Mouse (Mus musculus): ENCODE data around the gene Cdh13. TPM values are rescaled to one million over a fixed set of nuclear protein-coding genes. Genes with fewer than 3 reads are reported as not detected.

The Cdh13 gene
- polyA plus RNA-seq, 1 experiment from 2014 or later = 15.7 TPM

DNA sequence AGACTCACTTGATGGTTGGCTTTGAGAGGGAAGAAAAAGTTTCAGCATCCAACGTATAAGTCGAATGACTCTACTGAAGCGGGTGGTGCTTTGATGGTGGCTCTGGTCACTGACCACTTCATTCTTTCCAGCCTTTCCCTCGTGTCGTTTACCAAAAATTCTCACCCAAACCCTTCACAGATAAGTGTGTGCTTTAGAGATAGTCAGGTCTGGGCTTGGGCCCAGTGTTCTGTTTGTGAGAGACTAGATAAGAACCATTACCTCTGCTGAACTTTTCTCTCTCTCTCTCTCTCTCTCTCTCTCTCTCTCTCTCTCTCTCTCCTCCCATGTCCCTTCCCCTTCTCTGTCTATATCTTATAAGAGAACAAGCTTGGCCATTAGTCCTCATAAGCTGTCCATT is 342.9 kb downstream of the Cdh13 start:
- H3K36me3 ChIP-seq = no peaks in the 10 kb centered on the region
- WGBS = 83% methylated on average over 5 of the region's 5 CpGs
- no peaks in the 10 kb centered on the region for H3K9me3 ChIP-seq
- no peak overlapping the region for H3K9ac ChIP-seq
- no peaks in the 10 kb centered on the region for H3K4me1 ChIP-seq
- ATAC-seq (ENCODE audit: low FRiP score, low read depth) = no peak
- no peak overlapping the region for H3K27ac ChIP-seq
- H3K4me2 ChIP-seq (replicated peaks) = no peak overlapping the region
- H3K27me3 ChIP-seq = no peaks in the 10 kb centered on the region
- no peak overlapping the region for H3K4me3 ChIP-seq

DNA sequence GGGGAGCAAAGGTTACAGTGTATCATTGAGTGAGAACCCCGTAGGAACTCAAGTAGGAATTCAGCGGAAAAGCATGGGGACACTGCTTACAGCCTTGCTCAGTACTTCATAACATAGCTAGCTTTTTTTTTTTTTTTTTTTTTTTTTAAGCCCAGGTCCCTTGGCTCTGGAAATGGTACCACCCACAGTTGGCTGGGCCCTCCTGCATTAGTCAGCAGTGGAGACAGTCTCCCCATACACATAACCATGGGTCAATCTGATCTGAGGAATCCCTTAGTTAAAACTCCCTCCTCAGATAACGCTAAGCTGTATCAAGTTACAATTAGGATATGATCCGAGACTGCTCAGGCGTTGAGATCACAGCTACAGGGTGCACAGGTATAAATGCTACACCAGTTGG is 344.2 kb downstream of the Cdh13 start:
- WGBS = 71% methylated on average over 5 of the region's 5 CpGs

DNA sequence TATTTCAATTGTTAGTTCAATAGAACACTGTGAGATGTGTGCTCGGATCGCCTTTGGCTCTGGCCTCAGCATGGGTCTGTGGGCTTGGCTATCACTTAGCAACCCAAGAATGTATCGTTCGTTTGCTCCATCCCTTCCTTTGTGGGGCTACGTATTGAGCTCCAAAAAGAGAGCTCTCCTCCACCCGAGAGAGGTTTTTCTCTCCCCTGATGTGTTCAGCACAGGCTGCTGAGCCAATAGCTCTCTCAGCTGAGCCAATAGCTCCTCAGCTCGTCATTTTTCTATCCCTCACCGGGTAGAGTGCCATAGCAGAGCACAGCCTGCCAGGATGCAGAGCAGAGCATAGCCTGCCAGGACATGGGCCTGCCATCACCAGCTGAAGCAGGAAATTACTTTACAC is 345.2 kb downstream of the Cdh13 start:
- H3K27me3 ChIP-seq = no peaks in the 10 kb centered on the region
- H3K9ac ChIP-seq = no peak overlapping the region
- H3K36me3 ChIP-seq = no peaks in the 10 kb centered on the region
- H3K4me3 ChIP-seq = no peak overlapping the region
- H3K27ac ChIP-seq = no peak overlapping the region
- H3K9me3 ChIP-seq = no peaks in the 10 kb centered on the region
- H3K4me1 ChIP-seq = no peaks in the 10 kb centered on the region
- H3K4me2 ChIP-seq (replicated peaks) = no peak overlapping the region
- WGBS = 80% methylated on average over 8 of the region's 8 CpGs
- ATAC-seq (ENCODE audit: low FRiP score, low read depth) = no peak

More for the DNA sequence above, 344.2 kb downstream of the Cdh13 start:
- H3K4me1 ChIP-seq = no peaks in the 10 kb centered on the region
- H3K9ac ChIP-seq = no peak overlapping the region
- no peak overlapping the region for H3K4me2 ChIP-seq (replicated peaks)
- H3K36me3 ChIP-seq = no peaks in the 10 kb centered on the region
- H3K4me3 ChIP-seq = no peak overlapping the region
- no peak overlapping the region for H3K27ac ChIP-seq
- no peak for ATAC-seq (ENCODE audit: low FRiP score, low read depth)
- H3K27me3 ChIP-seq = no peaks in the 10 kb centered on the region
- H3K9me3 ChIP-seq = no peaks in the 10 kb centered on the region

DNA sequence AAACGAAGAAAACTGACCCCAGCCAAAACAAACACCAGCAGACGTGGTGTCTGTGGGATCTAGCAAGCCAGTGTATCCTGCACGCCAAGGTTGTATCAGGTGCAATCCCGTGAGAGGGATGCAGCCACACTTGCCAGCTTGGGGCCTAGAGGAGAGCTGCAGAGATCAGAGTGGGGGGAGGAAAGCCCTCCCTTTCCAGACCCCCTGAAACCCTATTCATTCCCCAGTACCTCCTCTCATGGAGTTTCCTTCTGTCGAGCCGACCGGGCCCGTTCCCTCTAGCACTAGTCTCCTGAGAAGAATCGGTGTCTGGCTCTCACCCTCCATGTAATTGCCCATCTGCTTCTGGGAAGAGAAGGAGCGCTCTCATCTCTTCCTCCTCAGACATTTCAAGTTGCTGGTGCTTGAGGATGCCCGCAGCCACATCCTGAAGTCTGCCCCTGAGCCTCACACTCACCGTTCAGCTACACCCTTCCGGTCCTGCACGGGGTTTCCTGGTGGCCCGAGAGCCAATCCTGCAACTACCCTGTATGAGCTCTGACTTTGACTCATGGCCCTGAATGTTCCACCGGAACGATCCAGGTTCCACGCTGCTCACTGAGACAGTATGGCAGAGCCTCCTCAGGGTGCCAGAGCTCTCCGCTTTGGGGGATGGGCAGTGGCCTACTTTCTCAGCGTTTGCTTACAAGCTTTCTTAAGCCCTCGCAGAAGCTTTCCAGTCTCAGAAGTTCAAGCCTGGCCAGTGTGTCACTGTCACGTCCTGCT is 351.9 kb downstream of the Cdh13 start:
- H3K9me3 ChIP-seq = no peaks in the 10 kb centered on the region
- H3K36me3 ChIP-seq = no peaks in the 10 kb centered on the region
- WGBS = 69% methylated on average over 22 of the region's 22 CpGs
- ATAC-seq (ENCODE audit: low FRiP score, low read depth) = no peak
- no peak overlapping the region for H3K4me3 ChIP-seq
- peaks cover 5% of the 10 kb centered on the region; the same call in 1 of the 2 replicates for H3K4me1 ChIP-seq
- H3K9ac ChIP-seq = no peak overlapping the region
- H3K4me2 ChIP-seq (replicated peaks) = no peak overlapping the region
- no peaks in the 10 kb centered on the region for H3K27me3 ChIP-seq
- no peak overlapping the region for H3K27ac ChIP-seq

GRCm38 (mm10) chr8:118639606-118640005 is 356.1 kb downstream of the Cdh13 start:
- ATAC-seq (ENCODE audit: low FRiP score, low read depth) = no peak; the same call in 1 of the 2 replicates
- 74% methylated on average over 8 of the region's 8 CpGs for WGBS

GRCm38 (mm10) chr8:118641799-118642198 is 358.3 kb downstream of the Cdh13 start:
- H3K9ac ChIP-seq = no peak overlapping the region
- H3K27ac ChIP-seq = no peak overlapping the region
- WGBS = 81% methylated on average over 4 of the region's 4 CpGs
- ATAC-seq (ENCODE audit: low FRiP score, low read depth) = no peak
- no peaks in the 10 kb centered on the region for H3K9me3 ChIP-seq
- H3K4me2 ChIP-seq (replicated peaks) = no peak overlapping the region
- H3K4me1 ChIP-seq = no peaks in the 10 kb centered on the region
- H3K27me3 ChIP-seq = no peaks in the 10 kb centered on the region
- no peak overlapping the region for H3K4me3 ChIP-seq
- H3K36me3 ChIP-seq = no peaks in the 10 kb centered on the region

More at GRCm38 (mm10) chr8:118639606-118640005, 356.1 kb downstream of the Cdh13 start:
- peaks cover 5% of the 10 kb centered on the region; the same call in 1 of the 2 replicates for H3K4me1 ChIP-seq
- no peak overlapping the region for H3K9ac ChIP-seq
- no peaks in the 10 kb centered on the region for H3K36me3 ChIP-seq
- no peak overlapping the region for H3K4me2 ChIP-seq (replicated peaks)
- no peaks in the 10 kb centered on the region for H3K9me3 ChIP-seq
- H3K27me3 ChIP-seq = no peaks in the 10 kb centered on the region
- H3K27ac ChIP-seq = no peak overlapping the region
- H3K4me3 ChIP-seq = no peak overlapping the region

GRCm38 (mm10) chr8:118648801-118649537 is 365.4 kb downstream of the Cdh13 start:
- H3K9me3 ChIP-seq = no peaks in the 10 kb centered on the region
- H3K4me2 ChIP-seq (replicated peaks) = no peak overlapping the region
- H3K27me3 ChIP-seq = no peaks in the 10 kb centered on the region; the same call in 1 of the 2 replicates
- H3K27ac ChIP-seq = no peak overlapping the region
- WGBS = 65% methylated on average over 6 of the region's 6 CpGs
- peaks cover 36% of the 10 kb centered on the region for H3K4me1 ChIP-seq
- no peak overlapping the region for H3K9ac ChIP-seq
- ATAC-seq (ENCODE audit: low FRiP score, low read depth) = peak; percentile 61; the same call in 1 of the 2 replicates
- no peaks in the 10 kb centered on the region for H3K36me3 ChIP-seq
- H3K4me3 ChIP-seq = no peak overlapping the region

- no peak overlapping the region for H3K9ac ChIP-seq
- no peak overlapping the region for H3K4me2 ChIP-seq (replicated peaks)
- H3K27me3 ChIP-seq = no peaks in the 10 kb centered on the region; the same call in 1 of the 2 replicates
- no peak overlapping the region for H3K4me3 ChIP-seq
- ATAC-seq (ENCODE audit: low FRiP score, low read depth) = no peak
- no peaks in the 10 kb centered on the region for H3K36me3 ChIP-seq
- peaks cover 42% of the 10 kb centered on the region for H3K4me1 ChIP-seq
- H3K9me3 ChIP-seq = no peaks in the 10 kb centered on the region
- H3K27ac ChIP-seq = no peak overlapping the region
- 81% methylated on average over 4 of the region's 4 CpGs for WGBS
These were observed 366.4 kb downstream of the Cdh13 start for GRCm38 (mm10) chr8:118649981-118650380.

GRCm38 (mm10) chr8:118662001-118662829 is 378.7 kb downstream of the Cdh13 start:
- WGBS = 77% methylated on average over 8 of the region's 8 CpGs
- H3K9me3 ChIP-seq = peaks cover 11% of the 10 kb centered on the region; the same call in 1 of the 2 replicates
- H3K27me3 ChIP-seq = no peaks in the 10 kb centered on the region
- no peak overlapping the region for H3K4me3 ChIP-seq
- peaks cover 10% of the 10 kb centered on the region; the same call in 1 of the 2 replicates for H3K4me1 ChIP-seq
- H3K4me2 ChIP-seq (replicated peaks) = no peak overlapping the region
- H3K9ac ChIP-seq = no peak overlapping the region
- H3K36me3 ChIP-seq = no peaks in the 10 kb centered on the region
- ATAC-seq (ENCODE audit: low FRiP score, low read depth) = no peak
- H3K27ac ChIP-seq = no peak overlapping the region

GRCm38 (mm10) chr8:118665081-118665480 is 381.5 kb downstream of the Cdh13 start:
- Histone ChIP-seq H3K27ac (no peak overlapping the region), H3K9ac (no peak overlapping the region), H3K27me3 (no peaks in the 10 kb centered on the region), H3K36me3 (no peaks in the 10 kb centered on the region), H3K4me2 (replicated peaks) (no peak overlapping the region), H3K9me3 (peaks cover 12% of the 10 kb centered on the region; the same call in 1 of the 2 replicates), H3K4me1 (peaks cover 5% of the 10 kb centered on the region; the same call in 1 of the 2 replicates), H3K4me3 (no peak overlapping the region)
- no peak for ATAC-seq (ENCODE audit: low FRiP score, low read depth)
- 82% methylated on average over 5 of the region's 5 CpGs for WGBS

GRCm38 (mm10) chr8:118667736-118668135 is 384.2 kb downstream of the Cdh13 start:
- H3K27me3 ChIP-seq = no peaks in the 10 kb centered on the region
- H3K4me2 ChIP-seq (replicated peaks) = no peak overlapping the region
- no peak overlapping the region for H3K9ac ChIP-seq
- H3K27ac ChIP-seq = no peak overlapping the region
- no peak for ATAC-seq (ENCODE audit: low FRiP score, low read depth)
- peaks cover 8% of the 10 kb centered on the region; the same call in 1 of the 2 replicates for H3K9me3 ChIP-seq
- no peaks in the 10 kb centered on the region for H3K4me1 ChIP-seq
- H3K4me3 ChIP-seq = no peak overlapping the region
- WGBS = 87% methylated on average over 4 of the region's 4 CpGs
- H3K36me3 ChIP-seq = no peaks in the 10 kb centered on the region
